Mouse (Mus musculus): Measurements from ENCODE around the gene Abcc4. TPM values are rescaled to one million over a fixed set of nuclear protein-coding genes. Genes with fewer than 3 reads are reported as not detected.

Gene Abcc4
- total RNA-seq (2021) = 10 to 100 TPM; 17.9 to 20.2 TPM
- polyA plus RNA-seq (2012; rRNA removed) = 4.2 and 9.6 TPM in 2 replicates
- long read RNA-seq, full-length matches to known transcripts = 4 of 10 reads
- long read RNA-seq, partial matches to known transcripts = 5 of 10 reads
- long read RNA-seq, other reads (novel, unspliced or antisense) = 1 of 10 reads

- peak; percentile 94 for DNase-seq
Observed at GRCm38 (mm10) chr14:118705808-118706731, at the start of gene Abcc4. TSS of gene Abcc4 (minus strand) at chr14:118706219.

GRCm38 (mm10) chr14:118751193-118751753 is 45.3 kb upstream of the Abcc4 start:
- no peak for DNase-seq

- DNase-seq = no peak
Observed at GRCm38 (mm10) chr14:118750505-118751192, 44.6 kb upstream of the Abcc4 start.

- DNase-seq = no peak
Observed at GRCm38 (mm10) chr14:118749715-118750114, 43.7 kb upstream of the Abcc4 start.

- DNase-seq = no peak
Observed at GRCm38 (mm10) chr14:118749068-118749467, 43.0 kb upstream of the Abcc4 start.

- no peak for DNase-seq
Observed at GRCm38 (mm10) chr14:118742862-118743261, 36.8 kb upstream of the Abcc4 start.

- no peak for DNase-seq
Observed at GRCm38 (mm10) chr14:118741780-118742179, 35.8 kb upstream of the Abcc4 start.

- peak; percentile 19 for DNase-seq
Observed at GRCm38 (mm10) chr14:118737251-118737888, 31.4 kb upstream of the Abcc4 start.

- DNase-seq = peak; percentile 9
Observed at GRCm38 (mm10) chr14:118735114-118735513, 29.1 kb upstream of the Abcc4 start.

- DNase-seq = no peak
Observed at GRCm38 (mm10) chr14:118733146-118733545, 27.1 kb upstream of the Abcc4 start.

- no peak for DNase-seq
Observed at GRCm38 (mm10) chr14:118730631-118731030, 24.6 kb upstream of the Abcc4 start.

- no peak for DNase-seq
Observed at GRCm38 (mm10) chr14:118725467-118725866, 19.4 kb upstream of the Abcc4 start.

GRCm38 (mm10) chr14:118723920-118724693 is 18.1 kb upstream of the Abcc4 start:
- peak; percentile 70 for DNase-seq

- no peak for DNase-seq
Observed at GRCm38 (mm10) chr14:118719566-118720174, 13.7 kb upstream of the Abcc4 start.

- DNase-seq = no peak
Observed at GRCm38 (mm10) chr14:118718576-118718975, 12.6 kb upstream of the Abcc4 start.

- DNase-seq = peak; percentile 82
Observed at GRCm38 (mm10) chr14:118716372-118717312, 10.6 kb upstream of the Abcc4 start.

GRCm38 (mm10) chr14:118714720-118715119 is 8.7 kb upstream of the Abcc4 start:
- DNase-seq = peak; percentile 38

GRCm38 (mm10) chr14:118714320-118714719 is 8.3 kb upstream of the Abcc4 start:
- no peak for DNase-seq

- DNase-seq = no peak
Observed at GRCm38 (mm10) chr14:118713869-118714268, 7.8 kb upstream of the Abcc4 start.
